Mouse (Mus musculus) Patski (cell line): Measurements from ENCODE around the gene Asb11. TPM values are rescaled to one million over a fixed set of nuclear protein-coding genes. Genes with fewer than 3 reads are reported as not detected.
A peak's percentile ranks its signal among the peaks of the same experiment; 100 is the strongest.

Source experiments
- ATAC-seq: fragments of 100-300 bp; one replicate; pipeline ENCODE4 v1.8.0; 2021
- CTCF ChIA-PET: fragments of 350-600 bp; sonication (Branson Sonifier 250); formaldehyde crosslinking; loops from one replicate; lab custom pipeline; 2022; ENCODE audit warnings: inconsistent platforms; lab: Charles Lee
- POLR2A ChIA-PET: fragments of 350-600 bp; sonication (Branson Sonifier 250); formaldehyde crosslinking; loops from one replicate; lab custom pipeline; 2022; ENCODE audit warnings: antibody characterized with exemption, inconsistent platforms; lab: Charles Lee
- DNase-seq: peaks from one replicate; pipeline ENCODE4 v3.0.0-alpha.2; 2011; ENCODE audit warnings: low read depth, low spot score
- H3K27me3 ChIP-seq: fragments of 371-371 bp; one replicate; pipeline ENCODE4 v1.5.1; 2021
- CTCF ChIP-seq: fragments of 100-300 bp; IDR thresholded peaks from one replicate; pipeline ENCODE4 v1.5.1; 2021
- in situ Hi-C: fragments of 300-500 bp; cut with MboI; formaldehyde crosslinking; loops from 3 replicates; pipeline ENCODE4 v1.11.1; 2018; ENCODE audit warnings: low pct_unique_long_range_greater_than_20kb, mixed read lengths
- polyA plus RNA-seq: library from polyadenylated mRNA; unstranded; gene quantifications from one replicate; pipeline ENCODE4 v1.2.3, GENCODE M21; 2021

The Asb11 gene
- polyA plus RNA-seq, 1 experiment from 2014 or later, result not detected

DNA sequence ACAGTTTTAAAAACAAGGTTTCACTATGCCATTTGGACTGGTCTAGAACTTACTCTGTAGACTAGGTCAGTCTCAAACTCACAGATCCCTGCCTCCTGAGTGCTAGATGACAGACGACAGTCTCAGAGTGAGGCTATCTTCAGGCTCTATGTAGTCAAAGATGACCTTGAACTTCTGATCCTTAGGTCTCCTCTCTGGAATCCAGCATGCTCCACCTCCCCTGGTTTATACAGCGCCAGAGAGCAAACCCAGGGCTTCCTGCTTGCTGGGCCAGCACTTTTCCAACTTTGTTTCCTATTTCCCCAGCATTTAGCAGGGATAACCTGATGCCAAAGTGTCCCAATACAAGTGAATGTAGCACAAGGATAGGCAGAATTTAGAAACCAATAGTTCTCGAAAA lies 3.9 kb downstream of the Asb11 start:
- ChIA-PET CTCF (no interaction called here), POLR2A (no interaction called here)
- H3K27me3 ChIP-seq, result peaks cover 31% of the 10 kb centered on the region
- TF ChIP-seq CTCF, result no peak
- ATAC-seq, result no peak
- DNase-seq, result no peak
- in situ Hi-C loops, result loop anchor here (10.0 to 25.0 kb wide), 2 partner anchors 356 to 1528 kb away; partner anchors contain the start of genes Cltrn and Ctps2

DNA sequence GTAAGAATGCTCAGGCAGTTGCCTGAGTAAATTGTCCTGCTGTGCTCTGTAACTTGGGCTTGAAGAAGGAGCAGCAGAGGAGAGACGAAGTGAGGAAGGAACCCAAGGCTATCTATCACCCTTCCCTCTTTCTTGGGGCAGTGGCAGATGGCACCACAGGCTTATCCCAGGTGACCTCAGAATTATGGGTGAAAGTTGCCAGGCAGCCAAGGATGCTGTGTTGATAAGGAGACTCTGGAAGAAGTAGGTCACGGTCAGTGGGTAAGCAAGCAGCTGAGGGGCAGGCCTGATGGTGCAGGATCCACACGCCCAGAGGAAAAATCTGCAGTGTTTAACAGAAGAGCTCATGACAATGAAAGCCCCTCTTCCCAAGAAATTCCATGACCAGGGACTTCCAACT lies 4.5 kb downstream of the Asb11 start:
- ATAC-seq (no peak), DNase-seq (no peak)
- CTCF ChIA-PET, result interaction anchor here (1.6 kb wide), 1 partner anchor 257 kb away, joined by 5 read pairs; no protein-coding TSS in a partner anchor
- POLR2A ChIA-PET, result no interaction called here
- H3K27me3 ChIP-seq, result peaks cover 31% of the 10 kb centered on the region
- TF ChIP-seq CTCF, result no peak
- in situ Hi-C loops, result loop anchor here (10.0 to 25.0 kb wide), 2 partner anchors 357 to 1529 kb away; partner anchors contain the start of genes Cltrn and Ctps2

DNA sequence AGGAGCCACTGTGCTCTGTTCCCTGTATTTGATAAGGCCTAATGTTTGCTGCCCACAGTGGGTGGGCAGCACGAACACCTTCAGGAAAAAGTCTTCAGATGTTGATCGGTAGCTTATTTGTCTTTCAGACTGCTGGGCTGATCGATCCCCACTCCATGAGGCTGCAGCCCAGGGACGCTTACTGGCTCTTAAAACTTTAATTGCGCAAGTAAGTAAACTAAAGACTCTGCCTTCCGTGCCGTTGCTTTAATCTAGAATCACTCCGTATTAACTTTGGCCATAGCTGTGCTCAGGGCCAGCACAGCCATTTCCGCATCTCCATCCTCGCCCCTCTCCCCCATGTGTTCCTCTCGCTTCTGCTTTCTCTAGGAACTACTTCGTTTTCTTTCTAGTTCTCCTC lies 8.8 kb downstream of the Asb11 start:
- ChIA-PET CTCF (no interaction called here), POLR2A (interaction anchor here (0.7 kb wide), 1 partner anchor 18 kb away, joined by 3 read pairs; no protein-coding TSS in a partner anchor)
- in situ Hi-C loops, result loop anchor here (5.0 to 25.0 kb wide), 3 partner anchors 263 to 1533 kb away; partner anchors contain the start of genes Cltrn and Ctps2
- ATAC-seq, result no peak
- DNase-seq, result no peak
- no peak for TF ChIP-seq CTCF
- H3K27me3 ChIP-seq, result peaks cover 15% of the 10 kb centered on the region

- ChIA-PET POLR2A (no interaction called here), CTCF (no interaction called here)
- TF ChIP-seq CTCF, result peak; percentile 62
- DNase-seq (no peak), ATAC-seq (peak; percentile 84)
- peaks cover 11% of the 10 kb centered on the region for H3K27me3 ChIP-seq
- in situ Hi-C loops, result loop anchor here (5.0 to 25.0 kb wide), 3 partner anchors 264 to 1534 kb away; partner anchors contain the start of genes Cltrn and Ctps2
These were observed 9.3 kb downstream of the Asb11 start for GRCm38 (mm10) chrX:164446106-164446551.

DNA sequence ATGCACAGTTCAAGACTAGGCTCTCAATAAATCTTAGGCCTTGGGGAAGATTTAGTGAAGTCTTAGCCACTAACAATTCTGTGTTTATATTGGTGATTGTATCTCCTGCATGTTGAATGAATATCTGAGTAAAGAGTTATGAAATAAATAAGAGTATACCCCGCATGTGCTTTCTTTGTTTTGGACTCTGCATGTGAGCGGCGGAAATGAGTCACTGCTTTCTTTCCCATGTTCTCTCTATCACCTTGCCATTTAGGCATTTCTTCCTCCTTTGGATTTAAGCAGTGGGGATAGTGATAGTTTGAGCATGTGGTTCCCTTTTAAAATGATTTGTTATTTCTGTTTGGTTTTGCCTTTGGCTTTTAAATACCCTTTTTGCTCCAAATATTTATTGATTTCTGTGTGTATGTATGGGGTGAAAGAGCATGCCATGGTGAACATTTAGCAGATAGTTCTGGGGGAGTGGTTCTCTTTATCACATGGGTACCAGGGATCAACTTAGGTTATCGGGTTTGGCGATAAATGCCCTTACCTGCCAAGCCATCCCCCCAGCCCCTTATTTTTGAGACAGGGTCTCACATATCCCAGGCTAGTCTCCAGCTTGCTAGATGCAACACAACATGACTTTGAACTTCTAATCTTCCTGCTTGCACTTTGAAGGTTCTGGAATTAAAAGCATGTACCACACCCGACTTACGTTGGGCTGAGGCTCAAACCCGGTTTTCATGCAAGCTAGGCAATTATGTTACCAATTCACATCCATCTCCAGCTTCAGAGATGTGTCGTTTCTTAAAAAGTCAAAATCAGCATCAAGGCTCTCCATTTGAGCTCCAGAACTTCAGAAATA lies 10.3 kb downstream of the Asb11 start:
- peaks cover 11% of the 10 kb centered on the region for H3K27me3 ChIP-seq
- in situ Hi-C loops, result loop anchor here (5.0 to 25.0 kb wide), 3 partner anchors 265 to 1535 kb away; partner anchors contain the start of genes Cltrn and Ctps2
- POLR2A ChIA-PET, result no interaction called here
- ATAC-seq (no peak), DNase-seq (no peak)
- CTCF ChIA-PET, result interaction anchor here (3.7 kb wide), 1 partner anchor 263 kb away, joined by 17 read pairs; no protein-coding TSS in a partner anchor
- no peak for TF ChIP-seq CTCF

DNA sequence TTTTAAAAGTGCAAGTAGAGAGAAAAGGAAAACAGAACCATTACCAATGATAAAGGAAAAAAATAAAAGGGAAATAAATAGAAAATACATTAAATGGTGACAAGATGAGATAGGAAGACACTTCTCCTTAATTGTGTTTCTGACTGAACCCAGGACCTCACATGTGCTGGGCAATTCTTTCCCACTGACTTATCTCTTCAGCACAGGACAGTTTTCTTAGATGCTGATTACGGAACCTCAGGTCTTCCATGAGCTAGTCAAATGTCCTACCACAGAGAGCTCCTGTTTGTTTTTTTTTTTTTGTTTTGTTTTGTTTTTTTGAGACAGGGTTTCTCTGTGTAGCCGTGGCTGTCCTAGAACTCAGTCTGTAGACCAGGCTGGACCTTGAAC lies 10.9 kb downstream of the Asb11 start:
- ChIA-PET POLR2A (no interaction called here), CTCF (interaction anchor here (3.7 kb wide), 1 partner anchor 264 kb away, joined by 17 read pairs; no protein-coding TSS in a partner anchor)
- no peak for ATAC-seq
- peaks cover 11% of the 10 kb centered on the region for H3K27me3 ChIP-seq
- TF ChIP-seq CTCF, result no peak
- no peak for DNase-seq
- in situ Hi-C loops, result loop anchor here (5.0 to 25.0 kb wide), 3 partner anchors 265 to 1535 kb away; partner anchors contain the start of genes Cltrn and Ctps2

DNA sequence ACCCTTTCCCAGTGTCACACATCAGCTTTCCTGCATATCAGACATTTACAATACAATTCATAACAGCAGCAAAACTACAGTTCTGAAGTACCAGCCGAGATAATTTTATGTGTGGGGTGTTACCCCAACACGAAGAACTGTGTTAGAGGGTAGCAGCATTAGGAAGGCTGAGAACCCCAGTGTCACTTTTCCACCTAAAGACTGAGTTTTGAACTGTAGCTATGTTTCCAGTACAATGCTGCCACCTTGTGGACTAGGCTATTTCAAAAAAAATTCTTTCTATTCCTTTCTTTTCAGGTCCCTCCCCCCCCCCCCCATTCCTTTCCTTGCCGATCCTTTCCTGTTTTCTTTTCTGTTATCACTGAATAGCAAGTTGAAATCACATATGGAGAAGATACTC lies 12.4 kb downstream of the Asb11 start:
- ChIA-PET CTCF (interaction anchor here (3.7 kb wide), 1 partner anchor 265 kb away, joined by 17 read pairs; no protein-coding TSS in a partner anchor), POLR2A (no interaction called here)
- peaks cover 9% of the 10 kb centered on the region for H3K27me3 ChIP-seq
- TF ChIP-seq CTCF, result peak; percentile 41
- ATAC-seq (no peak), DNase-seq (peak; percentile 12)
- in situ Hi-C loops, result loop anchor here (5.0 to 25.0 kb wide), 3 partner anchors 267 to 1537 kb away; partner anchors contain the start of genes Cltrn and Ctps2

DNA sequence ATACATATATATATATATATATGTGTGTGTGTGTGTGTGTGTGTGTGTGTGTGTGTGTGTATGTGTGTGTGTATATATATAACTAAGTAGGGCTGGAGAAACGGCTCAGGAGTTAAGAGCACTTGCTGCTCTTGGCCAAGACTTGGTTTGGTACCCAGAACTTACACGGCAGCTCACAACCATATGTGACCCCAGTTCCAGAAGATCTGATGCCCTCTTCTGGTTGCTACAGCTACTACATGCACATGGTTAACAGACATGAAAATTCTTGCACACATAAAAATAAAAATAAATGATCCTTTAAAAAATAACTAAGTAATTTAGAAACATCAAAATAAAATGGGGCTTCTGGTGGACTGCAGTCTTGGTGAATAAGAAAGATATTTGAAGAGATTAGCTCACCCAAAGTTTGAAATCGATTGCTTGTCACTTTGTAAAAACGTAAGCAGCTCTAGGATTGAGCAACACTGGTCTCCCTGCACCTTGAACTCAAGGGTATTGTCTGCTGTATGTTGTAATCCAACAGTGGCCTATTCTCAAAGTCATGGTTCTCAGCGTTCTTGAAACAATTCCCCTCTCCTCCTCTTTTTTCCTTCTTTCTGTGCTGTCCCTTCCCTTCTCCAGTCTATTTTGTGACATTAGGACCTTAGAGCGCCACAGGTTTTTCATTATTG lies 22.5 kb downstream of the Asb11 start:
- peaks cover 7% of the 10 kb centered on the region for H3K27me3 ChIP-seq
- CTCF ChIA-PET, result interaction anchor here (0.8 to 1.2 kb wide), 2 partner anchors 9 to 275 kb away, joined by 3 to 4 read pairs; no protein-coding TSS in a partner anchor
- in situ Hi-C loops, result no loop called here
- DNase-seq (no peak), ATAC-seq (no peak)
- no peak for TF ChIP-seq CTCF
- POLR2A ChIA-PET, result no interaction called here

DNA sequence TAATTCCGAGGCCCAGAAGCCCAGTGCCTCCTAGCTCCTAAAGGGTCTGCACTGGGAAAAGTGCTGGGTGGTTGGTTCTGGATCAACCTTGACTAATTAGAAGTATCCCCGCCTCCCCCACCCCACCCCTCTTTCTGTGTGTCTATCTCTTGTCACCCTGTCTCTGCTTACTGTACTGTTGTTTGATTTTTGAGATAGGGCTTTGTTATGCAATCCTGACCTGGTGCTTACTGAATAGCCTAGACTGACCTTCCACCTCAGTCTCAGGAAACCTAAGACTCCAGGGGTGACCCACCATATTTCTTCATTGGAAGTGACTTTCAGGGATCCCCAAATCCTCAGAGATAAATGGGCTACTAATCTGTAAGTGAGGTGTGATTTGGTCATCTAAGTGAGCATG lies 65.5 kb downstream of the Asb11 start:
- peaks cover 12% of the 10 kb centered on the region for H3K27me3 ChIP-seq

GRCm38 (mm10) chrX:164505709-164506498 lies 69.1 kb downstream of the Asb11 start, which contains the start of gene Asb9:
TSS of gene Asb9 (plus strand) at chrX:164506327.
- peaks cover 16% of the 10 kb centered on the region for H3K27me3 ChIP-seq
- in situ Hi-C loops, result no loop called here
- DNase-seq (no peak), ATAC-seq (no peak)
- TF ChIP-seq CTCF, result no peak
- ChIA-PET CTCF (no interaction called here), POLR2A (no interaction called here)

More for the DNA sequence above, 65.5 kb downstream of the Asb11 start:
- POLR2A ChIA-PET, result no interaction called here
- CTCF ChIA-PET, result no interaction called here
- ATAC-seq, result no peak
- no peak for DNase-seq
- no peak for TF ChIP-seq CTCF
- in situ Hi-C loops, result no loop called here
